Mouse (Mus musculus) c-Kit-negative CD71-positive TER-119-positive erythroid progenitor cells, embryonic 14.5 days (primary cell): Measurements from ENCODE around the gene 9530003J23Rik.

Source experiments
- DNase-seq: peaks from one replicate; pipeline ENCODE4 v3.0.0-alpha.2; 2013; ENCODE audit warnings: low read depth, low spot score

The 9530003J23Rik gene

GRCm38 (mm10) chr10:117185399-117186089, 53.0 kb downstream of the 9530003J23Rik start:
- no peak for DNase-seq
